Mouse (Mus musculus): ENCODE measurements around the gene Atg101.

The Atg101 gene

GRCm38 (mm10) chr15:101253886-101254795 is 29.9 kb upstream of the Atg101 start, which contains the start of gene Nr4a1:
Nr4a1 (plus strand) TSS chr15:101254269.
- peak; percentile 94 for DNase-seq (ENCODE audit: low read depth, low spot score)

DNA sequence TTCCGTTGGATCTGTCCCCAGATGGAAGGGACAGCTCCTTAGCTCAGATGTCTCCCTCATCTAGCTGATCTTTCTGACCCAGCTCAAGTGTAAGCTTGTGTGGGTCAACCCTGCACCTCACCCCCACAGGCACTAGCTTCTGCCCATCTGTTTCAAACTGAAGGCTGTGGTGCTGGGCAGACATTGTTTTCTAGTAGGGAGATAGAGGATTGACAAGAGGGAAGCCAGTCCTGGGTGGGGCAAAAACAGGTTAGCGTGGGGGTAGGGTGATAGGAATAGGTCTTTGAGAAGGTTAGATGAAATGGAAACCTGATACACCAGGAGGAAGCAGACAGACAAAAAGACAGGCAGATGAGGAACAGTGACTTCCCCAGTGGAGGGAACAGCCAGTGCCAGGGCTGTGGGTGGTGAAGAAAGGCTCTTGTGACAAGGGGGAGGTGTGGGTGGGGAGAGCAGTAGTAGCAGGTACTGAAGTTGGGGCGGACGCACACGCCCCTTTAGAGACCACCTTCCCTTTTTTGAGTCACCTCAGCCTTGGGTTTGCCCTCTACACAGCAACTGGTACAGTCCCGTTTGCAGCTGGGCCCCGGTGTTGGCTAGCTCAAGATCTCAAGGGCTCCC is 28.1 kb upstream of the Atg101 start:
- no peak for DNase-seq (ENCODE audit: low read depth, low spot score)

DNA sequence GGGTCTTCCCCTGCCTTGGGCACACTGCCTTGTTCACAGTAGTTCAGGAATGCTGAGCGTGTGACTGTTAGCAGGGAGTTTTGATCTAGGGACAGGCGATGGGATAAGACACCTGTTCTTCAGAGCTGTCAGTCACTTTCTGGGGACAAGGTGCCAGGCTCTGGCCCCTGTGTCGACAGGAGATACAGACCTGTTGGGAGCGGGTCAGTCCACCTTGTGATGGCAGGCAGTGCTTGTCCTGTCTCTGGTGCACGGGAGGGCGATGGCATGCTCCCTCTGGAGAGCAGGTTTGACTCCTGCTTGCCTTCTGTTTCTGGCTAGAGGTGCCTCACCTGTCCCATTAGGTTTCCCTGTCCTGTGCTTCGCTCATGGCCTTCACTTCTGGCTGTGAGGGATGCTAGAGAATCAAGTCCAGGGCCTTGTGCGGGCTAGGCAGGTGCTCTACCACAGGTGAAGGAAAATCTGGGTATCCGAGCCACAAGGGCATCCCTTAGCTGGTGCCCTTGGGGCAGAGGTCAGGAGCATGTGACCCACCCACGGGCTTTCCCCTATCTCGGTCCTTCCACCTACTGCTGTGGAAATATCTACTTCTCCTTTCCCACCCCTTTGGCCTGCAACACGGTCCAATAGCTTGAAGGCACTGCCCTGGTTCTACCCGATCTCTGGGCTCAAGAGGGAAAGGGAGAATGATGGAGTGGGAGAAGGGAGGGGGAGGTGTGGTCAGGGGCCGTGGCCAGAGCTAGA is 27.4 kb upstream of the Atg101 start:
- DNase-seq (ENCODE audit: low read depth, low spot score): no peak

DNA sequence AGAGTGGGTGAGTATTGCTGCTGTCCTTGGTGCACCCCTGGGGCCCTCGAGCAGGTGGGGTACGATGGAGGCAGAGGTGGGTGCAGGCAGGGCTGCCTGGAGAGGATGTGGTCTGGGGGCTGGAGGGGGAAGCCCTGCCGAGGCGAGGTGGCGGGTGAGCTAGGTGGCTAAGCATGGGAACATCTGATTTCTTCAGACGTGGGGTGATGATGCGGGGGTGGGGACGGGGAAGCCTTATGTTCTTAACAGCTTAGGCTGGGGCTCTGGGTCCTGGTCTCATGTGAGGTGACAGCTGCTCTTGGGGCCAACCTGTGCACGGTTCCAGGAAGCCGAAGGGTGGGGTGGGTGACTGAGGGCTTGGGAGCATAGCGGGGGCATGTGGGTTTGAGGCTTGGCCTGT is 25.7 kb upstream of the Atg101 start:
- no peak for DNase-seq (ENCODE audit: low read depth, low spot score)

DNA sequence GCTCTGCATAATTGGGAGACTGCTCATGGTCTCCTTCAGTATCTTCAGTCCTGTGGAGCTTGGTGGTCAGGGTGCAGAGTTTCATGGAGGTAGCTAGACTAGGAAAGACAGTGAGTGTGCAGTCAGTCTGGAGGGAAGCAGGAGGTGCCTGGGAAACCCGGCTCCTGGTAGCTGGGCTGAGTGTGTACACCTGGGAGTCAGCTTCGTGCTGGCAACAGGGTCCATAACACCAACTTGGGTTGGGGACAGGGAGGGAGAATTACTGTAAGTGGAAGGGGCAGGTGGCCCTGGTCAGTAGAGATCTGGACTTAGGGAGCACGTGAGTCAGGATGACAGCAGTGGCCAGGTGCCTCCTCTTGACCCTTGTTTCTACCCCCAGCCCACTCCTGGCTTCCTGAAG is 24.1 kb upstream of the Atg101 start:
- no peak for DNase-seq (ENCODE audit: low read depth, low spot score)

DNA sequence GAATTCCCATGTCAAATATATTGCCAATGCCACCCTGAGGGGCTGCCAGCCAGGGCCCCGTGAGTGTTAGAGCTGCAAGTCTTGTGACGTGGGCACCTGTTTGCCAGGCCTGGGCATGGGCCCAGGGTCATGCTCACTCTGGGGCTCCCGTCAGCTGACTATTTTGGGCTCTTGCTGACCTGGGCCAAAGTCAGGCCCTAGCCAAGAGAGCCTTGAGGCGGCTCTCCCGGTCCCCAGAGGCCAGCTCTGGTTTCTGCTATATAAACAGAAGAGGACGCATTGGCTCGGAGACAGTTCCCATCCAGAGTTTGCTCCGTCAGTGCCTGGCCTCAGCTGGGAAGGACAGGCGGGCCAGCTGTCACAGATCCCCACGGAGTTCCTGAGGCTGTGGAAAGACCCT is 23.7 kb upstream of the Atg101 start:
- peak; percentile 99 for DNase-seq (ENCODE audit: low read depth, low spot score)

DNA sequence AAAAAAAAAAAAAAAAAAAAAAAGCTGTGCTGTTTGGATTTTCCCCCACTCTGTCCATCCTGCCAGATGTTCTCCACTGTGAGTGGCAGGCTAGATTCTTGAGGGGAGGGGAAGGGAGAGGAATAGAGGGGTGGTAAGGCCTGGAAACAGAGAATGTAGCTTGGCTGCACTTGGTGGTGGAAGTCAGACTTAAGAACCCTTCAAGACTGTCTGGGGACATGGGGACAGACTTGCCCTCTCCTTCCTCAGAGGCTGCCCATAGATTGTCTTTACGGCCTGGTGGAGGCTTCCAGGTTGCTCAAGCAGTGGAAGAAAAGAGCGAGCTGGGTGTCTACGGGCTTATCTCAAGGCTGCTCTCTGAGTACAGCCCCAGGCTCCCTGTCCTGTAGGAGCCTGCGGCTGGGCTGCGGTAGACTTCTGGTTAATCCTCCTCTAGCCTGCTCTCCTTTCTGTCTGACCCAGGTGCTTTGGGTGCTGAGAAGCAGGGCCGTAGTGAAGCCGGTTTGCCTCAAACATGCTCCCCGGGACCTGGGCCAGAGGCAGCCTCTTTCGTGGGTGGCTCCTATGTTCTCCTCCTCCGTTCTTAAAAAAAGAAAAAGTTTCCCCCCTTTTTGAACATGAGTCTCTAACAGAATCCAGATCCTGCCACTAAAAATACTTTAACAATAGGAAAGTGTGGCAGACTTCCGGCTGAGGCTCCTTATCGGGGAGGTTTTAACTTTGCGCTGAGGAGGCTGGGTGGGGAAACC is 23.0 kb upstream of the Atg101 start:
- DNase-seq (ENCODE audit: low read depth, low spot score): no peak

- no peak for DNase-seq (ENCODE audit: low read depth, low spot score)
Measured at GRCm38 (mm10) chr15:101262502-101262901, 21.6 kb upstream of the Atg101 start.

DNA sequence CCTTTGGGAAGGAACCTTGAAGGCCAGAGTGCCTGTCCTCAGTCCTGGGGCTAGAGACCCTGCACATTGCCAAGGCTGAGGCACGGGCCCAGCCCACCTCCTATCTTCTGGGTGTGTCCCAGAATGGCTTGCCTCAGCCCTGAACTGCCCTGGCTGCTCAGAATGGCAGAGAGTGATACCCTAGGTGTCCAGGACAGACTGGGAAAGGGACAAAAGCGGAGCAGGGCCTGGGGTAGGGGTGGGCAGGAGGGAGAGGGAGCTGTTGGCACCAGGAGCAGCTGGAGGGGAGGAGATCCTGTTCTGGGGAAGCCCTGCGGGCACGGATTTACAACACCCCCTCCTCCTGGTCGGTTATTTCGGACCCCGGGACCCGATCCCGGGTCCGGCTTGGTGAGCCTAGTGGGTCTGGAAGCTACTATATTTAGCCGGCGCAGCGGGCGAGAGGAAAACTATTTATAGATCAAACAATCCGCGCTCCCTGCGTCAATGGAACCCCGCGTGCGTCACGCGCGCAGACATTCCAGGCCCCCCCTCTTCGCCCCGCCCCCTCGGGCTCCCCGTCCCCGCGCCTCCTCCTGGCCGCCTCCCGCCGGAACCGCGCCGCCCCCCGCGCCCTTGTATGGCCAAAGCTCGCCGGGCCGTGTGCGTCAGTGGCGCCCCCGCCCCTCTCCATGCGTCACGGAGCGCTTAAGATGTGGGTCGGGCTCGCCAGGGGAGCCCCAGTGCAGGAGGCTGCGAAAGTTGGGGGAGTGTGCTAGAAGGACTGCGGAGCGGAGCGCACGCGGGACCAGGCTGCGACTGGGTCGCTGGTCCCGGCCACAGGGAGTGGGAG is 17.7 kb upstream of the Atg101 start:
- peak; percentile 96 for DNase-seq (ENCODE audit: low read depth, low spot score)

DNA sequence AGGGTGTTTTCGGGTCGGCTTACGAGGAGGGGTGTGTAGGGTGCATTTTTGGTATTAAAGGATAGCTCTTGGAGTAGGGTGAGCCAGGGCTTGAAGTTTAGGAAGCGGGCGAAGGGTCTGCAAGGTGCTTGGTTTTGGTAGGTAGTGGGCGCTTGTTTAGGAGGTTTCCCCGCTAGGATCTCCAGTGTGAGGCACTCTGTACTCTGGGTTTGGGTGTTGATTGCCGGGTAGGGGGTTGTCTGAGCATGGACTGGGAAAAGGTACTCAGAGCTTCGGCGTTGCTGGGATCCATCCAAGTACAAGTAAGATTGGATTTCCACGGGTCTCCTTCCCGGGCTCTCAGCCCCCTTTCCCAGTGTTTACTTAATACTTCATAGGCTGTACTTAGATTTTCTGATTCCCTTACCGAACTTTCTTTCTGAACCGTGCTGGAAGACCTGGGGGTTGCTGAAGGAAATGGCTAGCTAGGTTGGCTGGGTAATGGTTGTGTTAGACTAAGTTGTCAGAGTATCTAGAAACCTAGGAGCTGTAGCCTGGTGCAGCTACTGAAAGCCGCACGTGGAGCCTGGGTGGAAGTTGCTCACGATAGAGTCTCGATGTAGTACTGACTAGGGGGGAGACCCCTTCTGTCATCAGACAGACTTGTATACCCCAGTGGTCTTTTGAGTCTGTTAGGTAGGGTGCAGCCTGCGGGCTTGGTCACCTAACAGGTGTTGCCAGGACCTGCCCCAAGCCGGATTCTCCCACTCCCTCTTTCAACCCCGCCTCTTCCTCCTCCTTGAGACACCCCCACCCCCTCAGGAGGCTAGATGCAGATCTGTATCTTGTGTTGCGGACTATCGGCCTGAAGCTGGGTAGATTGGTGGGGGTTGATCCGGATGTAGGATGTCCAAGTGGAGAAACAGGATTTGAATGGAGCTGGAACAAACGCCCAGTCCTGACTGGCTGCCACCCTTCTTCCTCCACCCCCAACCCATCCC is 16.7 kb upstream of the Atg101 start:
- DNase-seq (ENCODE audit: low read depth, low spot score): no peak

DNA sequence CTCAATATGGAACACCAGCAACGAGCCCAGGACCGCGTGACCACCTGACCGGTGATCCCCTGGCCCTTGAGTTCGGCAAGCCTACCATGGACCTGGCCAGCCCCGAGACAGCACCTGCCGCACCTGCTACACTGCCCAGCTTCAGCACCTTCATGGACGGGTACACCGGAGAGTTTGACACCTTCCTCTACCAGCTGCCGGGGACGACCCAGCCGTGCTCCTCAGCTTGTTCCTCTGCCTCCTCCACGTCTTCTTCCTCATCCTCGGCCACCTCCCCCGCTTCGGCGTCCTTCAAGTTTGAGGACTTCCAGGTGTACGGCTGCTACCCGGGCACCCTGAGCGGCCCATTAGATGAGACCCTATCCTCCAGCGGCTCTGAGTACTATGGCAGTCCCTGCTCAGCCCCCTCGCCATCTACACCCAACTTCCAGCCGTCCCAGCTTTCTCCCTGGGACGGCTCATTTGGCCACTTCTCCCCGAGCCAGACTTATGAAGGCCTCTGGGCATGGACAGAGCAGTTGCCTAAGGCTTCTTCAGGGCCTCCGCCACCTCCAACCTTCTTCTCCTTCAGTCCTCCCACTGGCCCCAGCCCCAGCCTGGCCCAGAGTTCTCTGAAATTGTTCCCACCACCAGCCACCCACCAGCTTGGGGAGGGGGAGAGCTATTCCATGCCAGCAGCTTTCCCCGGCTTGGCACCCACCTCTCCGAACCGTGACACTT is 13.8 kb upstream of the Atg101 start:
- no peak for DNase-seq (ENCODE audit: low read depth, low spot score)

DNA sequence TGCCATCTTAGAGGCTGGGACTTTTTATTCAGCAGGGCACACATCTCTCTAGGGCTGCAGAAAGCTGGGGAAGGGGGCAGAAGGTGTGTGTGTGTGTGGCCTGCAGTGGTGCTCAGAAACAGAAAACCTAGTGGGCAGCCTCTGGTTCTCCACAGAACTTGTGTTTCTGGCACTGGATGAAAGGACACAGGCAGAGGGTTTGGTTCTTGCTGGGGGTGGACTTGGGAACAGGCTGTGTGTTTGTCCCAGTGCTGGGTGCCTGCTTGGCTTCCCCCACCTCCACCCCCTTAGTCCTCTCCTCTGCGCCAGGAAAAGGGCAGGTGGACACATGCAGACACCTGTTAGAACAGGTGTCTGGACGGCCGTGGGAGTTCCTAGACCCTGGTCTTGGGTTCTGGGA is 13.0 kb upstream of the Atg101 start:
- DNase-seq (ENCODE audit: low read depth, low spot score): no peak

GRCm38 (mm10) chr15:101271513-101271912 is 12.6 kb upstream of the Atg101 start:
- DNase-seq (ENCODE audit: low read depth, low spot score): no peak

DNA sequence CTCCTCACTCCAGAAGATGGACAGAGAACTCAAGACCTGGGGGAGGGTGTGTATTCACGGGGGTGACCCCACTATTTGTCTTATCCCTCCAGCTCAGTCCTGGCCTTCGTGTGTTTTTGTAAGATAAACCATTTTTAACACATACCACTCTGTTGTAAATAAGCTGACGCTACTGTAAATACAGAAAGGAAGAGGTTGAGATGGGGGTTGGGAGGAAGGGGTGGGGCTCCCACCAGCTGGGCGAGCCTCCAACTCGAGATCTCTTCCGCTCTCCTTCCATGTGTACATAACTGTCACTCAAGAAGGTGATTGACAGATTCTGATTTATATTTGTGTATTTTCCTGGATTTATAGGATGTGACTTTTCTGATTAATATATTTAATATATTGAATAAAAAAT is 9.7 kb upstream of the Atg101 start:
- DNase-seq (ENCODE audit: low read depth, low spot score): no peak

DNA sequence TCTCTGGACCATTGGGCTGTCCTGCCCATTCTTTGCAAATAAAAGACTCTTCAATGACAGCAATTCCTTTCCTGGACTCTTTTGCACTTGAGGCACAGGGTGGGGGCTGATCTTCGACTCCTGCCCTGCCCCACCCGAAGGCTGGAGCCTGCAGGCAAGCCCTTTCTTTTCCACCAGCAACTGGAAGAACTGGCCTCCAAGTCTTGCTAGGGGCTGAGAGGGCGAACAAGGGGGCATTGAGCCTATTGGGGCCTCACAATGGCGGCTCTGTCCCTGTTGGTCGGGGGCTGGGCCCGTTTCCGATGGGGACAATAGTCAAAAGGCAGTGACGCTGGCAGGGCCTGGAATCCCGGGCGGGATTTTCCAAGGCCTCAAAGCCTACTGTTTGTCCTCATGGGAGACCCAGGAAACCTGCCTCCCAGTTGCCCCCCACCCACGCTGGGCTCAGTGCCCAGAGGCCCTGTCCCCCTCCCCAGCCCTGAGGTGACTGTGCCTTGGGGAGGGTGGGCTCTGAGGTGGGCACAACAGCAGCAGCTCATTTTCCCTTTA is 6.6 kb upstream of the Atg101 start:
- no peak for DNase-seq (ENCODE audit: low read depth, low spot score)

GRCm38 (mm10) chr15:101278589-101278988 is 5.5 kb upstream of the Atg101 start:
- DNase-seq (ENCODE audit: low read depth, low spot score): peak; percentile 88

GRCm38 (mm10) chr15:101279430-101279999 is 4.6 kb upstream of the Atg101 start:
- no peak for DNase-seq (ENCODE audit: low read depth, low spot score)

GRCm38 (mm10) chr15:101282471-101282870 is 1.6 kb upstream of the Atg101 start:
- DNase-seq (ENCODE audit: low read depth, low spot score): no peak
